Mouse (Mus musculus) stomach, postnatal 0 days (tissue): ENCODE measurements at regions not wholly inside any gene's neighbourhood (a gene's known extent, or its start where the extent isn't known, plus 50 kb on each side); places are given as distances from the start of the nearest gene placed in this dataset.

ENCODE experiments used
- CTCF ChIP-seq: IDR thresholded peaks from 2 replicates; pipeline ENCODE4 v1.5.1; 2016; ENCODE audit warnings: antibody characterized with exemption, low read depth, mild to moderate bottlenecking, moderate library complexity
- EP300 ChIP-seq: optimal IDR thresholded peaks from 2 replicates; pipeline ENCODE3; 2016; ENCODE audit warnings: antibody characterized with exemption

- TF ChIP-seq CTCF = no peak
- TF ChIP-seq EP300 = no peak
These were observed 63.2 kb downstream of the Gm10260 start for GRCm38 (mm10) chr13:97697262-97697661.
